Mouse (Mus musculus) embryonic facial prominence, embryonic 14.5 days (tissue): ENCODE results near the gene Tram1l1. TPM values are rescaled to one million over a fixed set of nuclear protein-coding genes. Genes with fewer than 3 reads are reported as not detected.

Source experiments
- ATAC-seq: fragments of 200-750 bp; cut with Nextera tagmentation; 2 replicates; pipeline ENCODE4 v1.8.0; 2017; ENCODE audit warnings: low read depth, moderate number of reproducible peaks, moderate TSS enrichment
- DNase-seq: peaks from one replicate; pipeline ENCODE4 v3.0.0-alpha.2; 2015; ENCODE audit warnings: low spot score
- H3K27ac ChIP-seq: fragments of 300-500 bp; sonication (generic); replicated peaks from 2 replicates; pipeline ENCODE4 v1.5.1; 2014; ENCODE audit warnings: low read depth, mild to moderate bottlenecking, low read length, moderate library complexity
- H3K27me3 ChIP-seq: fragments of 300-500 bp; sonication (generic); replicated peaks from 2 replicates; pipeline ENCODE4 v1.6.1; 2014; ENCODE audit warnings: low read length; ENCODE audit not compliant: control insufficient read depth, insufficient read depth
- H3K36me3 ChIP-seq: fragments of 300-500 bp; sonication (generic); 2 replicates; pipeline ENCODE4 v1.6.1; 2014; ENCODE audit warnings: low read length, mixed read lengths; ENCODE audit not compliant: control insufficient read depth, insufficient read depth
- H3K4me1 ChIP-seq: fragments of 300-500 bp; sonication (generic); 2 replicates; pipeline ENCODE4 v1.6.1; 2014; ENCODE audit warnings: antibody characterized with exemption, low read length; ENCODE audit not compliant: control insufficient read depth, insufficient read depth
- H3K4me2 ChIP-seq: fragments of 300-500 bp; sonication (generic); 2 replicates; pipeline ENCODE4 v1.6.1; 2014; ENCODE audit warnings: low read depth, mild to moderate bottlenecking, low read length, moderate library complexity, mixed read lengths
- H3K4me3 ChIP-seq: fragments of 300-500 bp; sonication (generic); 2 replicates; pipeline ENCODE4 v1.5.1; 2014; ENCODE audit warnings: low read depth, mild to moderate bottlenecking, low read length
- H3K9ac ChIP-seq: fragments of 300-500 bp; sonication (generic); 2 replicates; pipeline ENCODE4 v1.6.1; 2014; ENCODE audit warnings: low read depth, mild to moderate bottlenecking, low read length, moderate library complexity, mixed read lengths
- H3K9me3 ChIP-seq: fragments of 300-500 bp; sonication (generic); 2 replicates; pipeline ENCODE4 v1.6.1; 2016; ENCODE audit warnings: low read length; ENCODE audit not compliant: control insufficient read depth
- WGBS: fragments of 180-500 bp; shearing (Covaris S2); extraction: QIAGEN DNeasy Blood & Tissue Kit; methylation state at CpG from one replicate; pipeline ENCODE4 v1.1.7; 2014; 5-methylcytosine and 5-hydroxymethylcytosine counted together
- polyA plus RNA-seq: library from polyadenylated mRNA; unstranded; fragments of >200 nt; fragmentation: Nextera tagmentation; extraction: Ambion mirVana; gene quantifications from 2 replicates; pipeline ENCODE4 v1.2.1, GENCODE M21; 2014

The Tram1l1 gene
- polyA plus RNA-seq, 1 experiment from 2014 or later, result 9.8 TPM

DNA sequence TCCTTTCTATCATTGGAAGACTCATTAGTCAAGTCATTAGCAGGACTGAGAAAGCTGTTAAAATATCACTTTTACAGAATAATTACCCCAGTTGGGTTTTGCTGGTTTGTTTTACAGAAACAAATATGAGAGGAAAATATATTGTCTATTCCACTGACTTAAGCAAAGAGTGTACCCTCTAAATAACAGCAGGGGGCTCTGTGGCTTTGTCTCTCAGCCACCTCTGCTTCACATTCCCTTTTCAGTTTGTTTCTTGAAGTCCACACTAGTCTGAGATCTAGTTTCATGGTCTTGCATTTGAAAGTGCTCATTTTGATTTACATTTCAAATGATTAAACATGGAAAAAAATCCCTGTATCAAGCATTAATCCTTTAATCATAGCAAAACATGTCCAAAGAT lies 25.8 kb downstream of the Tram1l1 start:
- ATAC-seq, result no peak
- Histone ChIP-seq H3K27ac (no peak overlapping the region), H3K9ac (no peak overlapping the region), H3K27me3 (no peaks in the 10 kb centered on the region), H3K4me1 (no peaks in the 10 kb centered on the region), H3K9me3 (no peaks in the 10 kb centered on the region), H3K4me3 (no peak overlapping the region), H3K4me2 (no peak overlapping the region), H3K36me3 (no peaks in the 10 kb centered on the region)
- DNase-seq, result peak; percentile 17

DNA sequence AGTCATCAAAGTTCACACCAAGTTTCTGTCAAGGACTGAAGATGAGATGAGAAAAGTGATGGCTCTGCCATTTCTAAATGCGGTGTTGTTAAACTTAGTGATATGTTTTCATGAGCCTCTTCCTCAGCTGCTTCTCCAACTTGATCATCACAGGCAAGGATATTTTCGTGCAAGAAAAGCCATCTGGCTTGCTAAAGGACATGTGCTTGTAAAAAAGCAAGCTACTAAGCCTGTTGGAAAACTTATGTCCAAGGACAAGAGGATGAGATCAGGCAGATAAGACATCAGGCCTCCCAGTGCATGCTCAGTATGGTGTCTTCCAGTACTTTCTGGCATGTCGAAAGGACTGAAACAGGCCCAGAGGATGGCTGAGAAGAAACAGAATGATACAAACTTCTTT lies 36.9 kb downstream of the Tram1l1 start:
- Histone ChIP-seq H3K27me3 (no peaks in the 10 kb centered on the region), H3K4me3 (no peak overlapping the region), H3K36me3 (no peaks in the 10 kb centered on the region), H3K9ac (no peak overlapping the region), H3K4me2 (no peak overlapping the region), H3K27ac (no peak overlapping the region), H3K4me1 (no peaks in the 10 kb centered on the region), H3K9me3 (no peaks in the 10 kb centered on the region)
- 85% methylated on average over 3 of the region's 3 CpGs for WGBS
- ATAC-seq (no peak), DNase-seq (no peak)

DNA sequence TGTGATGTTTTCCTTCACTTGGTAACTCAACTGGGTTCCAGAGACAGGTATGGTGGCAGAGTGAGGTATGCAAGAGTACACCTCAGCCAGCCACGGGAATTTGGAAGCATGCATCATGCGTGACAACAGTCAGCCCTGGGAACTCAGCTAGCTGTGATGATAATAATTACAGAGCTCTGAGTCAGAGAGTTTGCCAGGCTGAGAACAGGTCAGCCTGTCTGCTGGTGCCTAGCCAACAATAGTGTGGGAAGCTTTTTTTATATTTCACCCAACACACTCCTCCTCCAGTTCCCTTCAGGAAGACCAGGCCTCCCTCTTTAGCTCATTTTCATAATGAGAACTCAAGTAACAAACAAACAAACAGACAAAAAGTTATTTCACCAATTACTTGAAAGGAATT lies 51.4 kb downstream of the Tram1l1 start:
- ATAC-seq (no peak), DNase-seq (no peak)
- Histone ChIP-seq H3K9ac (no peak overlapping the region), H3K4me3 (no peak overlapping the region), H3K36me3 (no peaks in the 10 kb centered on the region), H3K27ac (no peak overlapping the region), H3K4me1 (no peaks in the 10 kb centered on the region), H3K4me2 (no peak overlapping the region), H3K27me3 (no peaks in the 10 kb centered on the region), H3K9me3 (no peaks in the 10 kb centered on the region)
- 73% methylated on average over 2 of the region's 2 CpGs for WGBS

Other genes with a start within 250 kb of the Tram1l1 start
- not detected in 2 replicates for gene 1700006A11Rik, start 105.2 kb downstream of the Tram1l1 start, polyA plus RNA-seq